Mouse (Mus musculus) hindlimb bud, embryonic 11.5 days (tissue): ENCODE results near the gene Slc34a3.

Source experiments
- DNase-seq: peaks from one replicate; pipeline ENCODE4 v3.0.0-alpha.2; 2012; ENCODE audit warnings: low read depth, low spot score; ENCODE audit errors: extremely low spot score

Gene Slc34a3

DNA sequence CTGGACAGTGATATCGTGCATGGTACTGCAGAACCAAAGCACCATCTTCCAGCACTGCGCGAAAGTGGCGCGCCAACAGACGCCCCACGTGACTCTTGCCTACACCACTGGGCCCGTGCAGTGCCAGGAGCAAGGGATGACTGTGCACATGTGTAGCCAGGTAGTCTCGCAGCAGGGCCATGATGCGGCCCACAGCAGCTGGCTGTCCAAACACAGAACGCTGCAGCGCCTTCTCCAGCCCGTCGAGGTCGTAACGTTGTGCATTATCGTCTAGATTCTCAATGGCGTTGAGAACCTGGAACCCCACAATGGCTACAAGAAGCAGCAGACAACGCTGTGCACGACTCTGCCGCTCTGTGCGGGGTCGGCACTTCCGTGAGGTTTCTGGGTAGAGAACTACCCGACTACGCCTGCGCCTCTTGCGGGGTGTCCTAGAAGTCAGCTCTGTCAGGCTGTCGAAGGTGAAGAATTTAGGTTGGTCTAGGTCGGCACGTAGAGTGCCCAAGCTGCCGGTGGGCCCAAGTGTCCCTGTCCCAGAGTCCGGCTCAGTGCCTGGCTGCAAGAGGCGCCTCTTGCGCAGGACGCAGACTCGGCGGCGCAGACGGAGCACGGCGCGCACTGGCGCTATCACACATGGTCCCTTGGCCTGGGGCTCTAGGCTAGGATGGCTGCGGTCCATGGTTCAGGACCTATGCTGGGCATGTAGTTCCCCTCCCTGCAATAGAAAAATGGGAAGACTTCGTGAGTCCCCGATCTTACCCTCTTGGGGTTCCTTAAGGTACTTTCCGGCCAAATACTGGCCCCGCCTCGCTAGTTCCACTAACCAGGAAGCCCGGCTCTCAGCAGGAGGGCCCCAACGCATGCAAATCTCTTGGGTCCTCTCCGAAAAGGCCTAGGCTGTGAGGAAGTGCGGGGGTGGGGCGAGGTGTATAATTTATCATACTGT is 38.7 kb downstream of the Slc34a3 start:
- DNase-seq = no peak

DNA sequence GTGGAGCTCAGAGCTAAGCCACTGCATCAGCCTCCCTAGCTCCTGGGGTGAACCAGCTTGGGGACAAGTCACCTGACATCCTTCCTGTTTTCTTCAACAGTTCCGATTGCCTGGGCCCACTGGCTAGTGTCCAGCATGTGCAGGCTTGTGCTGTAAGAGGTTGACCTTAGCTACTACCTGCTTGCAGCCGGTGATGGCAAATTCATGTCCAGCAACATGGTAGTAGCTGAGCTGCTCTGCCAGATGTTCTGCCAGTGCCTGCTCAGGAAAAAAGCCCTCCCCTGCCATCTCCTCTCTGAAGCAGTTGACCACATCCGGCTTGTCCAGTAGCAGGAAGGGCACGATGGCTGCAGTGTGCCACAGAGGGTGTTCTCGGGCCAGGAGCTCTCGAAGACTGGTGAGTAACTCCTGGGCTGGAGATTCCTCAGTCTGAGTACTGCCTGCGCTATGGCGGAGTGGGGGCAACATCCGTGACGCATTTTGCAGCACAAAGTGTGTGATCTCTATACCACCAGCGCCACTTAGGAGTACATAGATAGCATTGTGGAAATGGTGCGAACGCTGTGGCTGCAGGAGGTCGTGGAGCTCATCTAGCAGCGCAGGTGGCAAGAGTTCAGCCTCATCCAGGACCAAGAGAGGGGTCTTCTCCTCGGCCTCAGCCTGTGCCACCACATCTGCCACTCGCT is 39.5 kb downstream of the Slc34a3 start:
- no peak for DNase-seq

DNA sequence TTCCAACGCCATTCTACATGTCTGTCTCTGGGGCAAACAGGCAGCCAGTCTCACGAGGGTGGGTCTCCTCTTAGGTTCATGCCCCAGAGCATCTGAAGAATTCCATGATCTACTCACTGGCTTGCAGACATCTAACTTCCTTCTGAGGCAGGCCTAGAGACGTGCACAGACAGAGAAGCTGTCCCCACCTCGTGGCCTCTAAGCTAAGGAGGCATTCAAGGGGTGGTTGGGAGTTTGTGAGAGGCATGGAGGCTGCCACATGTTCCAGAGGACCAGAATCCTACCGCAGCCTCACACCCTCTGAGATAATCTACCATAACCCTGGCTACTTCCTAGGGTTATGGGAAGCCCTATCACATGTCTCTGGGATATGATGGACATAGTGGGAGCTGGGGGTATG is 40.2 kb downstream of the Slc34a3 start:
- no peak for DNase-seq

DNA sequence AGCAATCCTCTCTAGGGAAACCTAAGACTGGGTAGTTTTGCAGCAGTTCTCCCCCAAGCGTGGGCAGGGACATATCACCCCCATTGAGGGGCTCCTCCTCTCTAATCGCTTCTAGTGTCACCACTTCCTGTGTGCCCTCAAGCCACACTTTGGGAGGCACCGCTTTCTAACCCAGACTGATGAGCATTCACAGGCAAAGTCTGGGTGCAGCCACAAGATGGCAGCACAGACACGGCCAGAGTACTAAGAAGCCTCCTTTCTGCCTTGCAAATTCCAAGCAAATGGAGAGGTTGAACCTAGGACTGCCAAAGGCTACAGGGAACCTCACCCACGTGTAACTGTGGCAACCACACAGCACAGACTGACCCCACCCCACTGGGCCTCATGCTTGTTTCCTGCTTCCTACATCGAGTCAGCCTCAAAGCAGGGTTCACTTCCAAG is 40.8 kb downstream of the Slc34a3 start:
- DNase-seq = peak; percentile 84

DNA sequence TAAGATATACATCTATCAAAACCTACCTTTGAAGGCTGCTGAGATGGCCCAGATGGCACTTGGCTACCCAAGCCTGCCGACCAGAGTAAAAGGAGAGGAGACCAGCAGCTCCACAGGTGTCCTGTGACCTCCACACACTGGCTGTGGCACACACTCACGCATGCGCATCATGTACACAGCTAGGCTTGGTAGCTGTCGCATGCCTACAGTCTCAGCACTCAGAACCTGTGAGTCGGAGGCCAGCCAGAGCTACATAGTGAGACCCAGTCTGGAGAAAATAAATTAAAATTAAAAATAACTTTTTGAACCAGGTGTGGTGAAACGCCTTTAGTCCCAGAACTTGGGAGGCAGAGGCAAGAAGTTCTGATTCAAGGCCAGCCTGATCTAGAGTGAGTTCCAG is 46.3 kb downstream of the Slc34a3 start:
- DNase-seq = no peak

DNA sequence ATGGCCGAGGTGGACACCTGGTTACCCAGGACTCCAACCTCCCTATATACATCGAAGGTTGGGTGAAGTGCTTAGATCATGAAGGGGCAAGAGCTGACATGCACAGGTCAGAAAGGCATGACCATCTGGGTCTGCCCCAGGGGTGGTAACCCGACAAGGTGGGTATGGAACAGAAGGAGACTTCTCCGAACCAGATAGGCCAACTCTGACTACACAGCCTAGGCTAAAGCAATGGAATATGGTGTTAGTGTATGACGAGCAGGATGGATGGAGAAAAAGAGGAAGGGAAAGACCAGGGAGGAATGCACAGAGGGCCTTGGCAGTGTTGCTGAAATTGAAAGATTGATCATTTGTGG is 47.6 kb downstream of the Slc34a3 start:
- no peak for DNase-seq

DNA sequence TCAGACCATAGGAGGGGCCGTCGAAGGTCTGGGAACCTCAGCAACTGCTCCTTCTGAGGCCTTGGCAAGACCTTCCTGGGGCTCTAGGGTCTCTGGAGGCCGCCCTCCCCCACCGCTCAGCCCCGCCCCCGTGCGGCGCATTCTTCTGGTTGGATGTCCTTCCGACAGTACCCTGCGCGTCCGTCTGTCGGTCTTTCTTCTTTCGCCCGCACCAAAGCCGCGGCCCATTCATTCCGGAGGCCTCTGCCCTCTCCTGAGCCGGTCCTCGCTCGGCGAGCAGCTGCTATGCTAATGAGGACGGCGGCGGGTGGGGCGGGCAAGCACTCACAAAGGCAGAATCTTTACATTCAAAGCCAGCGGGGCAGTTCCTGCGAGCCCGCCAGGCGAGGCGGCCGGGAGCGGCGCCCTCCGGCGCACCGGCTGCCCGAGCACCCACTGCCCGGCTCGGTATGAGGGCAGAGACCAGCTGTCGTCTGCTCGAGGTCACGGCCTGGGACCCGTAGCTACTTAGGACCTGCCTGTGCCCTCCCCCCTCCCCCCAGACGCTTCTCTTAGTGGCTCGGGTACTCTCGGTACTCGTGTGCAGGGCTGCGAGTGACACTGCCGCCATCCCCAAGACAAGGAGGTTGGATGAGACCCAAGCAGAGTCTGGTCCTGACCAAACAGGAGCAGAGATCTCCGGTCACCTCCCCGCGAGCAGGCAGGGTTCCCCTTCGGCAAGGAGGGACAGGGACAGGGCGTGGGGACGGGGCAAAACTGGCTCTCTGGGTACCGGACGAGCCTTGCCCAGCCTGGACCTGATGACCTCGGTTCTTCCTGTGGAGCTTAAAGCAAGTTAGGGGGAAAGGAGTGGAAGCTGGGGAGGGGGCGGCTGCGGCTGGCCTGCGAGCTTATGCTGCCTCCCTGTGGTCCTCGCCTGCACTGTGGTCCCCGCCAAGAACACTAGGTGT is 48.3 kb downstream of the Slc34a3 start:
- DNase-seq = no peak

DNA sequence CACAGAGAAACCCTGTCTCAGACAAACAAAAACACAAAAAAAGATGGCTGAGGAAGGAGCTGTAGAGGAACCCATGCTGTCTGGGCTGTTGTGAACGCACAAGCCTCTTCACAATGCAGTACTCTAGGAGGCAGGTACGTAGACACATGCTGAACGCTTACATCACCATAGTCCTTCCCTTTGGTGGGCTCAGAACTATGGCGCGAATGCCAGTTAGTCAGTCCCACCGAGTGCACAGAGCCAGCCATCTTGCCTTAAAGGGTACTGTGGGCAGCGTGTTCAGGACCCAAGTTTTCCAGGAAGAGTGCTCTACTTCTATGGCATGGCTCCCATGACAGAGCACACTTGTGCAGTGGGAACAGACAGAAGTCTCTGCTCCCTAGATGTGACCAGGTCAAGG is 49.7 kb downstream of the Slc34a3 start:
- DNase-seq = no peak

DNA sequence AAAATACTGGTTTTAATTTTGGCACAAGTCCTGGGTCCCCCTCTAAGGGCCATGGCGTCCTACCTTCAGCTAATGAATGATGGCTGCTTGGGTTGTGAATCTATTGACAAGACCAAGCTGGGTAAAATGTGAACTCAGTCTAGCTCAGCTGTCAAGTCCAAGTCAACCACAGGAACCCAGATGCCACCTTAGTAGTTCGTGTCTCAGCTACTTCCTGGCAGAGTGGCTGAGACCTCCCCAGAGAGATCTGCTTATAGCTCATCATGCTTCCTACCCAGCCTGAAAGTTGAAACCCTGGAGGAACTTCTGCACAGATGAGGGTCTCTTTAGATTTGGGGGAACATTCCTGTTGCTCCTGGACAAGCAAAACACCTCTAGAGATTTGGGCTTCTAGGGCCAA is 50.8 kb downstream of the Slc34a3 start:
- DNase-seq = no peak

DNA sequence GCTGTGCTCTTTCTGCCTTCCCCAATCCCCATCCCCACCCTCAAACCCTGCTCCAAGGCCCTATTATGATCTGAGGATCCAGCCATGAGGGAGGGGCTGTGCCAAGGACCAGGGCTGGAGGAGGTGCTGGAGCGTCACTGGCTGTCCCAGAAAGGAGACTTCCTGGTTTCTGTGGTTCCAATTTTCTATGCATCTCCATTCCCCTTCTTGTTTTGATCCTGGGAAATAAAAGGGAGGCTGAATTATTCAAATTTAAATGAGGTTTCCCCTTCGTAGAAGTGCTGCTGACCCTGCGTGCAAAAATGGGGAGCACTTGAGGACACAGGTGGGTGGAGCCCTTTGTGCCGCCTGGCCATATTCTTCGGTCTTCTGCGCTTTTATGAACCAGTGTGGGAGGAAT is 51.5 kb downstream of the Slc34a3 start:
- DNase-seq = no peak

DNA sequence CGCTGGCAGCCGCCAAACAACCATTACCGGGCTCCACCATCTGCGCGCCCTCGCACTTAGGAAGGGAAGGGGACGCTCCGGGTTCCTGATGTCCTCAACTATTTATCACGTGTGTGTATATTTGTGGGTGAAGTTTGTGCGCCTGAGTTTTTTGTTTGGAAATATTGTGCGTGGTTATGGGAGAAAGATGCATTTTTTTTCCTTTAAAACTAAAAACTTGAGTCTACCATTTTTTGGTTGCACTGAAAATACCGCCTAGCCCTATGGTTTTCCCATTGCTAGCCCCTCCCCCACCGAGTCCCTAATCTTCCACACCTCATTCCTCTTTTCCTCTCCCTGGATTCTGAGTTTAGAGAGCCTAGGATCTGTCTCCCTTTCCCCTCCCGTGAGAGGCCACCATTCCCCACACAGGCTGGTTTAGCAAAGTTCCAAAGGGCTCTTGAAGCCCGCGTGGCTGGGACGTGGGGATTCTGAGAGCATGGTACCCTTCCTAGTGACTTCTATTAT is 52.2 kb downstream of the Slc34a3 start:
- DNase-seq = no peak

DNA sequence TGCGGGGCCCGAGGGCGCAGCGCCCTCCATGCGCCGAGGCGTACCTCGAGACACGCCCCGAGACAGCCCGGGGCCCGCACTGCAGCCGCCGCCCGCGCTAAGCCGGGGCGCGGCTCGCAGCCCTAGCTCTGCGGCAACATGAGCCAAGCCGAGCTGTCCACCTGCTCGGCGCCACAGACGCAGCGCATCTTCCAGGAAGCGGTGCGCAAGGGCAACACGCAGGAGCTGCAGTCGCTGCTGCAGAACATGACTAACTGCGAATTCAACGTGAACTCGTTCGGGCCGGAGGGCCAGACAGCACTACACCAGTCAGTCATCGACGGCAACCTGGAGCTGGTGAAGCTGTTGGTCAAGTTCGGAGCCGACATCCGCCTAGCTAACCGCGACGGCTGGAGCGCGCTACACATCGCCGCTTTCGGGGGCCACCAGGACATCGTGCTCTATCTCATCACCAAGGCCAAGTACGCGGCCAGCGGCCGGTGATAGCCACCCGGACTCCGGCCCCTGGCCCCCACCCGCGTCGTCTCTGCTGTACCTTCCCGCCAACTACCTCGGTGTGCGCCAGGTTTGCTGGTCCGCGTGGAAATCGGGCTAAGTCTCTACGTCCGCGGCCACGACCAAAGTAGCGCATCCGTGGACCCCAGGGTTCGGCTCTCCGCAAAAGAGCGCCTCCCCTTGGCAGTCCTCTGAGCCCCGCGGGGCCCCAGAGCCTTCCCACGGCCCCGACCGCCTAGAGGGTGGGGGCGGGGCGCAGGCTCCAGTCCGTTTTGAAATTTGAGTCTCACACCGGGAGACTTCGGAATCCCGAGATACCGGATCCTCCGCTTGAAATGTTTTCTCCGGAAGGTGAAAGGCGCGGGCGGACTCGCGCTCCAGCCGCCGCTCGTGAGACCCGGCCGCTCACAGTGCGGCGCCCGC is 52.9 kb downstream of the Slc34a3 start:
- no peak for DNase-seq

DNA sequence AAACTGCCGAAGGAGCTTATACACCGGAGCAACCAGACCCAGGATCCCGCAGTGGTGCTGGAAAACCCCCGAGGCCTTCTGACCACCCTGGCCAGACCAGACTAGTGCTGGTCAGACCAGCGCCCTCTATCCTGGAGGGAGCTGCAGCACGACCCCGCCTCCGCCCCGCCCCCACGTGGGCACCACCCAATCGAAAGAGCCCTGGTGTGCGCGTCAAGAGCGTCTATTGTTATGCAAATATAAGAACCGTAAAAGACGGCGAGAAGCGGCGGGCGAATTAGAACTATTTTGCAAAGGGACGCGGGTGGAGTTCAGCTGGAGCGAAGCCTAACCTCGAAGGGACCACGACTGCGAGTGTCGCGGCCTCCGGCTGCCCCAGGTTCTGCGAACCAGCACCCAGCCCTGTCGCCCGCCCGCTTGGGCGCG is 53.7 kb downstream of the Slc34a3 start, which contains the start of gene Nrarp:
Gene Nrarp (plus strand): TSS at position 281 of the 426 bp plus-strand sequence.
- no peak for DNase-seq

DNA sequence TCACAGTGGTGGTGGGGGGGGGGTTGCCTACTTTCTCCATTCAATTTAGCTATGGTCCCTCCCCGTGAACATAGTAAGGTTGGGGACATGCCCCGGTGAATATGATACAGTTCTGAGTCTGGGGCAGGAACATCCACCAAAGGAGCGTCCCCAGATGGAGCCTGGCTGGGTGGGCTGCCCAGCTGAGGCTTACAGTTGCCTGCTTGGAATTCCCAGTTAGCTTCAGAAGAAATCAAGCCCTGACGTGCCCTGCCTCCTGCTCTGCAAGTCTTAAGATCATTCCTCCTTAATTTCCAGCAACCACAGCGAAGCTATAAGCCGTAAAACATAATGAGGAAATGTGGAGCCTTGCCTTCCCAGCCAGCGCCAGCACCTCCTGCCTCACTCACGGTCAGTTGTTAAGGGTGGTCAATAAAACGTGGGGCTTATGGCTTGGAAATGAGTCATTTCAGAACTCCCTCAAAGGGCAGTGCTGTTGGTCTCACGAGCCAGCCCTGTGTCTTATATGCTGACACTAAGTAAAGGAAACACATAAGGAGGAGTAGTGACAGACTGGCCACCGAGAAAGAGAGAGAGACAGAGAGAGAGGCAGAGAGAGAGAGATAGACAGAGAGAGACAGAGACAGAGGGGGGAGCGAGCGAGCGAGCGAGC is 54.5 kb downstream of the Slc34a3 start:
- DNase-seq = no peak
